Mouse (Mus musculus) MEL (cell line): ENCODE results near the gene Ecsit. TPM values are rescaled to one million over a fixed set of nuclear protein-coding genes. Genes with fewer than 3 reads are reported as not detected.
"Not testable (repeated sequence)": the region's sequence is repeated elsewhere in the genome, so short reads cannot be mapped to it uniquely, and the experiment has no call there.

ENCODE experiments used
- DNase-seq: peaks from one replicate; pipeline ENCODE4 v3.0.0; 2011; ENCODE audit warnings: low read depth, low spot score
- H3K27ac ChIP-seq: 2 replicates; pipeline ENCODE4 v1.5.1; 2012; ENCODE audit warnings: low read depth, mild to moderate bottlenecking, control low read depth, low read length, moderate library complexity; ENCODE audit not compliant: control insufficient read depth
- H3K27me3 ChIP-seq, 2 experiments: fragments of 150-350 bp in 1 of 2; sonication (generic) in 1 of 2; 2 replicates each; pipeline ENCODE4 v1.6.1; 2012; ENCODE audit warnings: low read length in 2 of 2, mild to moderate bottlenecking in 2 of 2, improper control_type of control experiment in 1 of 2, moderate library complexity in 1 of 2; ENCODE audit not compliant: insufficient read depth in 2 of 2, control insufficient read depth in 1 of 2
- H3K36me3 ChIP-seq, 2 experiments: 2 replicates each; pipeline ENCODE4 v1.6.1; 2012 to 2014; ENCODE audit warnings: low read length in 2 of 2, improper control_type of control experiment in 1 of 2, inconsistent platforms in 1 of 2, mild to moderate bottlenecking in 1 of 2; ENCODE audit not compliant: insufficient read depth in 2 of 2, control insufficient read depth in 1 of 2
- H3K4me1 ChIP-seq, 2 experiments: fragments of 150-350 bp in 1 of 2; sonication (generic) in 1 of 2; 2 replicates each; pipeline ENCODE4 v1.6.1; 2012; ENCODE audit warnings: low read length in 2 of 2, improper control_type of control experiment in 1 of 2, mild to moderate bottlenecking in 1 of 2; ENCODE audit not compliant: insufficient read depth in 2 of 2, control insufficient read depth in 1 of 2
- H3K4me3 ChIP-seq, 2 experiments: fragments of 150-350 bp in 1 of 2; sonication (generic) in 1 of 2; 2 replicates each; pipeline ENCODE4 v1.5.1; 2012; ENCODE audit warnings: low read depth in 2 of 2, low read length in 2 of 2, mild to moderate bottlenecking in 2 of 2, moderate library complexity in 2 of 2, control low read depth in 1 of 2, improper control_type of control experiment in 1 of 2; ENCODE audit not compliant: control insufficient read depth in 1 of 2, insufficient read depth in 1 of 2
- H3K79me2 ChIP-seq: 2 replicates; pipeline ENCODE4 v1.6.1; 2012; ENCODE audit warnings: mild to moderate bottlenecking, low read length, moderate library complexity; ENCODE audit not compliant: control insufficient read depth, poor library complexity, insufficient read depth
- H3K9ac ChIP-seq: 2 replicates; pipeline ENCODE4 v1.6.1; 2012; ENCODE audit warnings: low read depth, mild to moderate bottlenecking, control low read depth, low read length, moderate library complexity; ENCODE audit not compliant: control insufficient read depth, poor library complexity, severe bottlenecking
- H3K9me3 ChIP-seq: fragments of 150-350 bp; sonication (generic); replicated peaks from 2 replicates; pipeline ENCODE4 v1.6.1; 2012; ENCODE audit warnings: mild to moderate bottlenecking, low read length, improper control_type of control experiment, moderate library complexity; ENCODE audit not compliant: insufficient read depth
- BHLHE40 ChIP-seq: IDR thresholded peaks from 2 replicates; pipeline ENCODE4 v1.6.1; 2012; ENCODE audit warnings: low read depth, mild to moderate bottlenecking, inconsistent platforms, low read length, improper control_type of control experiment, borderline replicate concordance
- ETS1 ChIP-seq: IDR thresholded peaks from 2 replicates; pipeline ENCODE4 v1.6.1; 2012; ENCODE audit warnings: low read depth, mild to moderate bottlenecking, inconsistent platforms, low read length, improper control_type of control experiment, moderate library complexity
- GABPA ChIP-seq: IDR thresholded peaks from 2 replicates; pipeline ENCODE4 v1.6.1; 2012; ENCODE audit warnings: low read depth, mild to moderate bottlenecking, inconsistent platforms, low read length, improper control_type of control experiment, moderate library complexity
- JUND ChIP-seq: IDR thresholded peaks from 2 replicates; pipeline ENCODE4 v1.6.1; 2011; ENCODE audit warnings: low read depth, mild to moderate bottlenecking, improper control_type of control experiment, low read length
- KAT2A ChIP-seq: conservative IDR thresholded peaks from 2 replicates; pipeline ENCODE4 v1.6.1; 2012; ENCODE audit warnings: low read depth, low read length, improper control_type of control experiment, inconsistent platforms
- MAFK ChIP-seq: IDR thresholded peaks from 2 replicates; pipeline ENCODE4 v1.6.1; 2011; ENCODE audit warnings: low read depth, mild to moderate bottlenecking, low read length, improper control_type of control experiment, borderline replicate concordance
- MAX ChIP-seq: IDR thresholded peaks from 2 replicates; pipeline ENCODE4 v1.6.1; 2011; ENCODE audit warnings: low read length, improper control_type of control experiment
- MAZ ChIP-seq: IDR thresholded peaks from 2 replicates; pipeline ENCODE4 v1.6.1; 2012; ENCODE audit warnings: low read depth, mild to moderate bottlenecking, inconsistent platforms, low read length, improper control_type of control experiment
- MYB ChIP-seq: IDR thresholded peaks from 2 replicates; pipeline ENCODE4 v1.6.1; 2011; ENCODE audit warnings: mild to moderate bottlenecking, low read depth, low read length, improper control_type of control experiment
- MYC ChIP-seq: IDR thresholded peaks from 2 replicates; pipeline ENCODE4 v1.6.1; 2011; ENCODE audit warnings: low read depth, mild to moderate bottlenecking, low read length, improper control_type of control experiment, moderate library complexity
- NELFE ChIP-seq: IDR thresholded peaks from 2 replicates; pipeline ENCODE4 v1.6.1; 2011; ENCODE audit warnings: low read depth, low read length, improper control_type of control experiment
- POLR2AphosphoS5 ChIP-seq: IDR thresholded peaks from 2 replicates; pipeline ENCODE4 v1.6.1; 2012; ENCODE audit warnings: low read depth, borderline replicate concordance, mild to moderate bottlenecking, inconsistent platforms, low read length, moderate library complexity, mixed read lengths
- SIN3A ChIP-seq: IDR thresholded peaks from 2 replicates; pipeline ENCODE4 v1.6.1; 2012; ENCODE audit warnings: low read length, improper control_type of control experiment, inconsistent platforms
- SMC3 ChIP-seq: IDR thresholded peaks from 2 replicates; pipeline ENCODE4 v1.6.1; 2011; ENCODE audit warnings: low read depth, low read length, improper control_type of control experiment
- TAL1 ChIP-seq: IDR thresholded peaks from 2 replicates; pipeline ENCODE4 v1.6.1; 2012; ENCODE audit warnings: mild to moderate bottlenecking, inconsistent platforms, low read length, moderate library complexity, mixed read lengths
- TBP ChIP-seq: IDR thresholded peaks from 2 replicates; pipeline ENCODE4 v1.8.0; 2011; ENCODE audit warnings: low read depth, low read length, improper control_type of control experiment
- USF1 ChIP-seq: IDR thresholded peaks from 2 replicates; pipeline ENCODE4 v1.6.1; 2014; ENCODE audit warnings: low read depth, mild to moderate bottlenecking, inconsistent platforms, low read length, improper control_type of control experiment, moderate library complexity
- USF2 ChIP-seq, 2 experiments: IDR thresholded peaks; 2 replicates each; pipeline ENCODE4 v1.6.1; 2011 to 2012; ENCODE audit warnings: improper control_type of control experiment in 2 of 2, low read length in 2 of 2, borderline replicate concordance in 1 of 2, inconsistent platforms in 1 of 2, low read depth in 1 of 2, mild to moderate bottlenecking in 1 of 2; ENCODE audit not compliant: insufficient read depth in 1 of 2
- ZC3H11A ChIP-seq: IDR thresholded peaks from 2 replicates; pipeline ENCODE4 v1.6.1; 2012; ENCODE audit warnings: low read depth, mild to moderate bottlenecking, inconsistent platforms, low read length, improper control_type of control experiment
- ZKSCAN1 ChIP-seq: IDR thresholded peaks from 2 replicates; pipeline ENCODE4 v1.6.1; 2012; ENCODE audit warnings: low read depth, mild to moderate bottlenecking, inconsistent platforms, low read length, improper control_type of control experiment, moderate library complexity
- ZNF384 ChIP-seq: IDR thresholded peaks from 2 replicates; pipeline ENCODE4 v1.6.1; 2012; ENCODE audit warnings: low read depth, mild to moderate bottlenecking, inconsistent platforms, low read length, improper control_type of control experiment
- polyA plus RNA-seq, 2 experiments: library from polyadenylated mRNA; stranded (reverse) in 1 of 2; unstranded in 1 of 2; fragments of >175 nt in 1 of 2; fragments of >200 nt in 1 of 2; gene quantifications; 2 replicates each; pipeline versions ENCODE4 v1.2.1 to v1.2.4; 2012; ENCODE audit warnings: low replicate concordance in 2 of 2, low read depth in 1 of 2; ENCODE audit not compliant: insufficient read length in 2 of 2, insufficient read depth in 1 of 2, missing spikeins in 1 of 2
- total RNA-seq: library from RNA; depleted of rRNA; stranded (reverse); fragments of 300-350 nt; gene quantifications from 2 replicates; pipeline ENCODE4 v1.2.3, GENCODE M21; 2012

The Ecsit gene
- total and polyA plus RNA-seq, 3 experiments, result 87.6 to 211 (median 183) TPM

DNA sequence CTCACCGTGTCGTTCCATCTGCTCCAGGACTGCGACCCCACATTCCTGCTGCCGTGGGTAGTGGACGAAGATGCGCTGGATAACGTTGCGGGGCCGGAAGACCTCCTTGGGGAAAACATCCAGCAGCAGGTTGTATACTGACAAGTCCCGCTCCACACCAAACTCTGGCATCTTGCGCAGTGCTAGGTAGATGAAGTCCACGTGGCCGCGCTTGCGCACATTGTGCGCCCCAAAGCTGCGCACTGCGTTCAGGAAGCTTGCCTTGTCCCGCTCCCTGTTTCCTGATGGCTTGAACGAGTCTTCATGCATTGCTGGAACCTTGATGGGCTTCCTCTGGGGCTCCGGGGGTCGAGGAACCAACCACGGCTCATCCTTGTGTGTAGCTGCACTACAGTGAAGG is 9.0 kb downstream of the Ecsit start:
- no peak for TF ChIP-seq MAZ
- TF ChIP-seq MYB, result no peak
- no peak for TF ChIP-seq JUND
- TF ChIP-seq GABPA, result no peak
- TF ChIP-seq KAT2A, result no peak
- no peak for TF ChIP-seq BHLHE40
- no peak for TF ChIP-seq MAFK
- TF ChIP-seq POLR2AphosphoS5, result no peak
- no peak for TF ChIP-seq ETS1
- no peak for TF ChIP-seq USF1
- no peak for TF ChIP-seq SIN3A
- no peak for TF ChIP-seq NELFE
- no peak for TF ChIP-seq ZC3H11A
- TF ChIP-seq SMC3, result no peak
- TF ChIP-seq ZKSCAN1, result no peak
- no peak for TF ChIP-seq MAX
- no peak for TF ChIP-seq MYC
- no peak for TF ChIP-seq TAL1
- no peak for TF ChIP-seq USF2 (IDR thresholded peaks at IDR 0.05; ENCODE audit: borderline replicate concordance in 1 of 2, insufficient read depth in 1 of 2, low read depth in 1 of 2, low read length in 2 of 2)
- H3K9ac ChIP-seq, result no peak overlapping the region
- H3K4me1 ChIP-seq, result peaks cover 0 to 3% of the 10 kb centered on the region in 2 experiments; a peak in 1 of 4 replicates

DNA sequence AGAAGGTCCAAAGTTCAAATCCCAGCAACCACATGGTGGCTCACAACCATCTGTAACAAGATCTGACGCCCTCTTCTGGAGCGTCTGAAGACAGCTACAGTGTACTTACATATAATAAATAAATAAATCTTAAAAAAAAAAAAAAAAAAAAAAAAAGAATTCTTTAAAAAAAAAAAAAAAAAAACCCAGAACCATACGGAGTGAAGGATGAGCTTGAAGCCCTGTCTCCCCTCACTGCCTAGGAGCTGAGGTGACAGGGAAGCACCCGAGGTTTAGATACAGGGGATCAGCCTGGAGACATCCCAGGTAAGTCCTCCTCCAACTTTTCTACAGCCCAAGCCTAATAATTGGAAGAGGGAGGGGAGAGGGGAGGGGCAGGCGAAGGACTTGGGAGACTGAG is 9.5 kb downstream of the Ecsit start:
- not testable (repeated sequence) for H3K27me3 ChIP-seq, H3K9ac ChIP-seq, H3K36me3 ChIP-seq, H3K9me3 ChIP-seq, H3K4me1 ChIP-seq, H3K79me2 ChIP-seq, DNase-seq, H3K4me3 ChIP-seq, H3K27ac ChIP-seq
- TF ChIP-seq ZNF384, result peak; percentile 59
- 0 out of 2 replicates have a peak, but pooled peaks have one; percentile 12 for TF ChIP-seq TBP

More for the DNA sequence above, 9.0 kb downstream of the Ecsit start:
- Histone ChIP-seq H3K79me2 (no peaks in the 10 kb centered on the region; the same call in 1 of the 2 replicates), H3K27me3 (no peaks in the 10 kb centered on the region), H3K36me3 (peaks cover 0 to 3% of the 10 kb centered on the region in 2 experiments), H3K27ac (no peak overlapping the region), H3K9me3 (no peaks in the 10 kb centered on the region), H3K4me3 (no peak overlapping the region)
- DNase-seq, result no peak
